Mouse (Mus musculus): ENCODE results near the gene Hacd3.
"Not testable (repeated sequence)": the region's sequence is repeated elsewhere in the genome, so short reads cannot be mapped to it uniquely, and the experiment has no call there.

The Hacd3 gene

DNA sequence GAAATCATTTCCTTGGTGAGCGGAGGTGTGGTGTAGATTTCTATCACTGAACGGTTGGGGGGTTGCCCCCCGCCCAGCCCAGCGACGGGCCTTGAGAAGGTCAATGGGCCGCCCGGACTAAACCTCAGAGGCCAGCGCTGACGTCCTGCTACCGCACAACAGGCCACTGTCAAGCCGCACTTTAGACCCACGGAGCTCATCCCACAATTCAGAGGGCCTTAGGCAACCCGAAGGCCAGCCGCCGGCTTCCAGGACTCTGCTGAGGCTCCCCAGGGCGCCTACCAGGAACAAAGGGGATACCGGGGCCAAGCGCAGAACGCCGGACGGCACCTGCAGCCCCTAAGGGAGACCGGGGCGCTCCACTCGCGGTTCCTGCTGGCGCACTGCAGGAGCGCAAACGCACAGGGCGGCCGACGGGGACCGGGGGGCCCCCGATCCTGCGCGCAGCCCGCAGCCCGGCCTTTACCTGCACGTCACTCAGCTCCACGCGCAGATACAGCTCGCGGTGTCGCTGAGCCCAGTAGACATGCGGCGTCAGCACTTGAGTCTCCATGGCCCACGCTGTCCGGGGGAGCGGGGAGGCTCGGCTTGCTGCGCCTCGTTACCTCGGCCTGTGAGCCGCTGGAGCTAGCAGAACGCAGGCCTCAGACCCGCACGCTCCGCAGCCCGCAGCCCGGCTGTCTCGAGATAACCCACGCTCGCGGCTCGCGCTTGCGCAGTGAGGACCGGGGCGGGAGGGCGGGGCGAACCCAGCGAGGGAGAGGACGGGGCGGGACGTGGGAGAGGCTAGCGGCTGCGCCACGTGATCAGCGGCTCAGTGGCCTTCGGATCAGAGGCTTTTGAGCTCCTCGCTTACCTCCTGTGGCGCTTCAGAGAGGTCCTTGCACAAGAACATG lies at the start of gene Hacd3:
TSS of gene Hacd3 (minus strand) at position 703 of the 896 bp plus-strand sequence.
- DNase-seq (ENCODE audit: low spot score in 2 of 2): peak; percentile 73 to 81

DNA sequence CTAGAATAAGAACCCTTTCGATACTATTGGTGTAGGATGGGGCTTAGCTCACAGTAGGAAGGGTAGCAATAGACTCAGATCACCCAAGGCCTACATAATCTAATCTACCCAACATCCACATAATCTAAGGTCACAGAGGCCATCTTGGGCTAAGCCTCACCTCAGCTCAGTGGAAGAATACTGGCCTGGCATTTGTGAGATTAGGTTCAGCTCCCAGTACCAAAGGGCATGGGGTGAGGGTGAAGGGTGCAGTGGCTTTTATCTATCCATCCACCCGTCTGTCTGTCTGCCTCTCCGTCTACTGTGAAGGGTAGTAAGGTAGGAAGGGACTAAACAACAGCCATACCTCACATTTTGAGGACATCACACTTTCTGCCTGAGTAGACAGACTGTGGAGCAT lies 49.1 kb upstream of the Hacd3 start:
- no peak for DNase-seq (ENCODE audit: low spot score in 2 of 2)

DNA sequence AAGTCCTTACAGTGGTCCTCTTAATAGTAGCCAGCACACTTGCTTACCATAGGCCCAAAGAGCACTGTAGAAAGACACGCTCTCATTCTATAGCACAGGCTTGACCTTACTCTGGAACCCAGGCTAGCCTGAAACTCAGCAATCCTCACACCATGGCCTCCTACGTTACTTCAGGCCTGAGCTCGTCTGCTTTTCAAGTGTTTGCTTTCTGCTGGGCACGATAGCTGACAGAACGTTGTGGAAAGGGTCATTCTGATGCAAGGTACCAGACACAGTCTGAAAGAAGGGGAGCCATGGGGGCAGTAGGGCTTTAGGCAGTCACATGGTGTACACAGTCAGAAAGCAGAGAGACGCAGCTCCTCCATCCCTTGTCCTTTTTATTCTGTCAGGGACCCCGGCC lies 42.8 kb upstream of the Hacd3 start:
- DNase-seq (ENCODE audit: low spot score in 2 of 2): no peak

DNA sequence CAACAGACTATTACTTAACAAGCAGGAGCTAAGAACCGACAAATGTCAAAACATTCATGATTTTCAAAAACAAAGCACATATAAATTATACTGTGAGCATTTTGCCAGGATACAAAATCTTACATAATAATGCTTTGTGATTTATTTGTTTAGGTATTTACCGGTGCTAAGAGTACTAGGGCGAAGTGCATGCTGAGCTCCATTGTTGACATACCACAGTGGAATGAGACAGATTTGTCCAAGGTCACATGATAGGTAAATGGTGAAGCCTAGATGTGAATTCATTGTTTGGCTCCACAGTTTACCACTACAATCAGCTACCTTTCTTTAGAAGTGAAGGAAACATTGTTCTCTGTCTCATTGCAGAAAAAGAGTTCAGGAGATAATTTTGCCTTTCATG lies 29.5 kb upstream of the Hacd3 start:
- DNase-seq (ENCODE audit: low spot score in 2 of 2): no peak

DNA sequence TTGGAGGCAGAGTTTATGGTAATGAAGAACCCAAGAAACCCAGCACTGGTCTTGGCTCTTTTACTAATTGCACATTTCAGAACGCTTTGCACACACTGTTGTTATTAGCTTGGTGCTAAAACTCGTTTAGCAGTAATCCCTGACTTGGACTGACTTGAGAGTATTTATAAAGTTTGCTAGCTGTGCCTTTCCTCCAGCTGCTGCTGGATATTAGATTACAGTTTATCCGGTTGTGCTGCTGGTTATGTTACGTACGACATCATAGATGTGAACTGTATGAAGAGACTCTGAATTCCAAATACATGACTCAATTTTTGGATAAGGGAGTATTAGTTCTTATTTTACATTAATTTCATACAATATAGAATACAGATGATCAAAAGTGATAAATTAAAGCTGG lies 27.9 kb upstream of the Hacd3 start:
- no peak for DNase-seq (ENCODE audit: low spot score in 2 of 2)

DNA sequence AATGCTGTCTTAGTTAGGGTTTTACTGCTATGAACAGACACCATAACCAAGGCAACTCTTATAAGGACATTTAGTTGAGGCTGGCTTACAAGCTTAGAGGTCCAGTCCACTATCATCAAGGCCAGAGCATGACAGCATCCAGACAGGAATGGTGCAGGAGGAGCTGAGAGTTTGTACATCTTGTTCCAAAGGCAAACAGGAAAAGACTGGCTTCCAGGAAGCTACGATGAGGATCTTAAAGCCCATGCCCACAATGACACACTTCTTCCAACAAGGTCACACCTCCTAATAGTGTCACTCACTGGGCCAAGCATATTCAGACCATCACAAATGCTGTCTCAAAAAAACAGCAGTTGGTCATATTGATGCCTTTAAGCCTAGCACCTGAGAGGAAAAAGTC lies 25.5 kb upstream of the Hacd3 start:
- DNase-seq (ENCODE audit: low spot score in 2 of 2): no peak

DNA sequence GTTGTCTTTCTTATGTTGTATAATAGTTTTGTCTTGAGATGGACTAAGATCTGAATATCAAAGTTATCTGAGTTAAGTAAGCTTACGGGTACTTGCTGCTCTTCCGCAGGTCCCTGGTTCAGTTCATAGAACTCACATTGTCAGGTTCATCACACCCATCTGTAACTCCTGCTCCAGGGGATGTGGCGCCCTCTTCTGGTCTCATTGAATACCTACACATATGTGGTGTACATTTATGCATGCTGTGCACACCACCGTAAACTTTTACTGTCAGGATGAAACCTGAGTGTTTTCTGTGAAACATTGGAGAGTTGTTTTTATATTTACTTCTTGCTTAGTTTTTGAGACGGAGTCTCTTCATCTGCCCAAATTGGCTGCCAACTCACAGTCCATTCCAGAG lies 19.9 kb upstream of the Hacd3 start:
- no peak for DNase-seq (ENCODE audit: low spot score in 2 of 2)

DNA sequence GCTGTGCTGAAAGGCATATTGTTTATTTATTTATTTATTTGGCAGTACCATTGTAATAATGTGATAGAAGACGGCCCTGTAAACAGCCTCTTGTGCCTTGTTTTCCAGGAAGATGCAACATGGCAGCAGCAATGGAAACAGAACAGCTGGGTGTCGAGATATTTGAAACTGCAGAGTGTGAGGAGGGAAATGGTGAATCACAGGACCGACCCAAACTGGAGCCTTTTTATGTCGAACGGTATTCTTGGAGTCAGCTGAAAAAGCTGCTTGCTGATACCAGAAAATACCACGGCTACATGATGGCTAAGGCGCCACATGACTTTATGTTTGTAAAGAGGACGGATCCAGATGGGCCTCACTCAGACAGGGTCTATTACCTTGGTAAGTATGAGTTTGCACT lies 15.4 kb upstream of the Hacd3 start:
- no peak for DNase-seq (ENCODE audit: low spot score in 2 of 2)

DNA sequence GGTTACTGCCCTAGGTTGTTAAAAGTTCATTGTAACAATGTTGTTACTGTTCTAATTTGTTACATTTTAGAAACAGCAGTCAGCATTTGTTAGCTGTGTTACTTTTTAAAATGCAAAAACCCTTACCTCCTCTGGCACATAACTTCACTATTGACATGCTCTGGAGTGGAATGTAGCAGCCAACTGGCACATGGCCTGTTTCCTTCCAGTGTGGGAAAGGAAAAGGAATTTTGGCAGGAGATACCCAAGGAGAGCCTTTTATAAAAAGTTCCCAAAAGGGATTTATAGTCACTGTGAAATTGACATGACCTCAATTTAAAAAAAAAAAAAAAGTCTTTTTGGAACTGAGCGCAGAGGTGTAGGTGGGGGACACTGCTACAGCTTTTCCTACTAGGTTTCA lies 15.0 kb upstream of the Hacd3 start:
- DNase-seq (ENCODE audit: low spot score in 2 of 2): no peak

DNA sequence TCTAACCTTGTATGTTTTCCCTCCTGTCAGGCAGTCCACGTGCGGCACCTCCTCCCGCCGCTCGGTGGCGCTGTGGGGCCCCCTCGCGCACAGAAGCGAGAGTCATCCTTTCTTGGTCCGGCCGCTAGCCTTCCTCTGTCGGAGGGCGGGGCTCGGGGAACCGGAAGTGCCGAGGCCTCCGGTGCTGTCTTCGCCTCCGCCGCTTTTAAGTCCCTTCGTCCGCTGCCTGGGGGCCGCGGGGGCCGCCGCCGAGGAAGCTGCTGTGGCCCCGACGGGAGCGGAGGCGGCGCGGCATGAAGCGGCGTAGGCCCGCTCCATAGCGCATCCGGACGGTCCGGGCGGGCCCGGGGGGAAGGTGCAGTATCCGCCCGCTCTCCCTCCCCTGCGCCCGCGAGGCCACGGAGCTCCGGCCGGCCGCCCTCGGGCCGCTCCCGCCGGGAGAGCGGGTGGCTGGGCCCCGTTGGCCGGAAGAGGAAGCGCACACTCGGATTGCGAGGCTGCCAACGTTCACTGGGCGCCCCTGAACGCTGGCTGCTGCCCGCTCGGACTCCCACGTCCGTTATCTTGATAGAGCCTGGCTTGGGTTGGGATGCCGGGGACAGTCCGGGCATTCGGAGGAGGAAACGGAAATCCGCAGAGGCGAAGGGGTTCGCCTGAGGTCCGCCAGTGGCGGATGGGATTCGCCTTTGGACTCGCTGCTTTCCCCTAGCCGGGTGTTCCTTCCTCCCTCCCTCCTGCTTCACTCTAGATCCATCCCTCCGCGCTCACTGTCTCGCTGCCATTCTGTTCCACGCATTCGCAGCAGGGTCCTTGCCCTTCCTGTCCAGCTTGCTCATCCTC lies 11.0 kb upstream of the Hacd3 start, which contains the start of gene Dpp8:
TSS of gene Dpp8 (plus strand) at position 146 of the 840 bp plus-strand sequence.
- peak; percentile 90 to 95 for DNase-seq (ENCODE audit: low spot score in 2 of 2)

DNA sequence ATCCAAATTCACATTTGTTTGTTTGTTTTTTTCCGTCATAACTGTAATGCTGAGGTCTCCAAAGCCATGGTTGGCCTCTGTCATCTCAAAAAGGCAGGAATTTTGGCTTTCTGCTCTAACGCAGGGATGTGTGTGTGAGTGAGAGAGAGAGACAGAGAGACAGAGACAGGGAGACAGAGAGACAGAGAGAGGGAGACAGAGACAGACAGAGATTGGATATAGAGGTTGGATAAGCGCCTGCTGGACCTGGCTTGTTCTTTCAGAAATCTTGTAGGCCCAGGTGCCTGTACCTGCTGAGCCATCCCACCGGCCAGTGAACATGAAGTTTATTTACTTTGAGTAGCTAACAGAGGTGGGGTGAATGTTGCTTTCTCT lies 10.4 kb upstream of the Hacd3 start:
- no peak for DNase-seq (ENCODE audit: low spot score in 2 of 2)

DNA sequence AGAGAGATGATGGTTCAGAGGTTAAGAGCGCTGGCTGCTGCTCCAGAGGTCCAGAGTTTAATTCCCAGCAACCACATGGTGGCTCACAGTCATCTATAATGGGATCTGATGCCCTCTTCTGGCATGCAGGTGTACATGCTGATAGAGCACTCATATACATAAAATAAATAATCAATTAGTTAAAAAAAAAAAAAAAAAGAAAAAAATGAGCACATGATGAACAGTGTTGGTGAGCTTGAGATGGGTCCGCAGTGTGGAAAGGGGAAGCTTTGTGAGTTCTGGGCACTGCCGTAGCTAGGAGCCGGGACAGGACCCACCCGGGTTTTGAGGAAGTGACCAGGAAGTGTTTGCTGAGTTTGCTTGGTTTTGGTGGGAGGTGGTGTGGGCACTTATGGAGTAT lies 9.9 kb upstream of the Hacd3 start:
- DNase-seq (ENCODE audit: low spot score in 2 of 2): not testable (repeated sequence)

DNA sequence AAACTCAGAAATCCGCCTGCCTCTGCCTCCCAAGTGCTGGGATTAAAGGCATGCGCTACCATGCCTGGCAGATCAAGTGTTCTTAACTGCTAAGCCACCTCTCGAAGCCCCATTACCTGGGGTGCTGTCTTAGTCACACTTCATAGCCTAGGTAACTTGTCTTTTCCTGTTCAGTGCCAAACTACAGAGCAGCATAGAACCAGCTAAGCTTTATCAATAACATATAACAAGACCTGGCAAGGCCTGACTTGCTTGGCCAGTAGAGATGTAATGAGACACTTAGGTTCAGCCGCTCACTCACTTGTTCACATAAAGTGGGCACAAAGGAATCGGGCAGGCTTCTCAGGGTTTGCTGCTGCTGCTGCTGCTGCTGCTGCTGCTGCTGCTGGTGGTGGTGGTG lies 6.8 kb upstream of the Hacd3 start:
- no peak for DNase-seq (ENCODE audit: low spot score in 2 of 2)

DNA sequence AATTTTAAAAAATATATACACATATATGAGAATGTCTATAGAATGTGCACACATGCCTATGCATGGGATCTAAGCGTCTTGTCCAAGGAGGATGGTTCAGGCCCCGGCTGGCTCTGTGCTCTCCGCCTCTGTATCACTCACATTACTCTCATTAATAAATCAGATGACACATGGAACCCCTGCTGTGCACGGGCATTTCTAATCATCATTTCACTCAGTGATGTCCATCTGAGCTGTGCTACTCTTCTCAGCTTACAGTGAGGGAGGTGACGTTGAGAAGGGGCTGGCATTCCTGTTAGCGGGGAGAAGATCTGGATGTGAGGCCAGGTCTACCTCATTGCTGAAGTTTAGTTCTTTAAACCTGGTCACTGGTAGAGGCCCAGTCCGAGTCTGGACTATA lies 5.7 kb upstream of the Hacd3 start:
- no peak for DNase-seq (ENCODE audit: low spot score in 2 of 2)

DNA sequence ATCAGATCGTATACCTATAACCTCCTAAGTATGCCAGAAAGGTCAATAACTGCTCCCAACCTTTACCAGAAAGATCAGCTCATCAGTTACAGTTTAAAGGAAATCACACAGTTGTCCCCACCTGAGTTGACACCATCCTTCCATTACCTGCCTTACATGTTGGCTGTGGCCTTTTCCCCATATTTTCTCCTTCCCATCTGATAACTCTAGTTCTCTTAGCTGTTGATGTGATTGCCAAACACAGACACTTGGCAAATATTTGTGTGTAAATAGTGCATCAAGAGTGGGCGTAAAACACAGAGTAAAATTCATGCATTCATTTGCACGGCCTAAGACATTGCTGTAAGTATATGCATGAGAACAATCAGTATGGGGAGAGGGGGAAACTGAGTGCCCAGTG lies 2.0 kb upstream of the Hacd3 start:
- no peak for DNase-seq (ENCODE audit: low spot score in 2 of 2)

DNA sequence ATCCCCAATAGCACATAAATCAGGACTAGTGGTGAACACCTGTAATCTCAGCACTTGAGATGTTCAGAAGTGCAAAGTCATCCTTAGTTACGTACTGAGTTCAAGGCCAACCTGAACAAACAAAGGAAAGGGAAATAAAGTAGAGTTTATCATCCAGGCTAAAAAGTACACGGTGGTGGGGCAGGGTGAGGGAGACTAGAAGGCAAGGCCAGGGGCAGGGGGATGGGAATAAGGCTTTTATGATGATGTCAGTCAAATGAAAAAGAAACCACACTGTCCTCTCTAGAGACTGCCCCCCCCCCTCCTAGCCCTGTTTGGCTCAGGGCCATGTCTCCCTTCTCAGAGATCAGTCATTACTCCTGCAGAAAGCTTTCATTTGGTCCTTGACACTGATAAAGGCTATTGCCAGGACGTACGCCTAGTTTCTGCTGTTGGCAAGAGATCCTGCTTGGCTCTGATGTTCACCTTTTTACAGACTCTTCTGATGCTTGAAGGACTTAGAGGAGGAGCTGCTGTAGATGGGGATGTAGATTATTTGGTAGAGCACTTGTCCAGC lies 1.2 kb upstream of the Hacd3 start:
- DNase-seq (ENCODE audit: low spot score in 2 of 2): no peak

DNA sequence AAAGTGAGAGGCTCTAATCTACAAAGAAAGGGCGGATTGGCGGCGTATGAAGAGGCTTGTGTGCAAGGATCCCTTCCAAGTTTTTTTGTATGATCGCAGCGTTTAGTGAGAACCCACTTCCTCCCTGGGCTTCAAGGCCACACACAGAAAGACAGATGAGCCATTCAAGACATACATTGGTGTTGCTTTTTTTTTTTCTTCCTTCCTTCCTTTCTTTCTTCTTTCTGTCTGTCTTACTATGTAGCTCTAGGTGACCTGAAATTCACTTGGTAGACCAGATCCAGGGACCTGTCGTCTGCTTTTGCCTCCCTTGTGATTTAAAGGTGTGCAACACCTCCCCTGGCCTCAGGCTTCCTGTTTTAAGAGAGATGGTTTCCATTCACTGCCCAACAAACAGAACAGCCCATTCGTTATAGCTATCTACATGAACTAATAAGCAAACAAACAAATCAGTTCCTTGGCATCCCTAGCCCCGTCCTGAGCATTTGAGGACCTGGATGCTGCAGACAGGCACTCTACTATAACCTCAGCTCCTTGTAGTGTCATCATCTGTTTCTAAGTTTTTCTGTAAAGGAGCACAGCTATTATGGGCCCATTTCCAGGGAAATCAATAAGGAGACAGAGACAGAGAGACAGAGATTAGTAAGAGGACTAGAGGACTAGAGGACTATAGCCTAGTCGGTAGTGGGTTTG lies 540 bp upstream of the Hacd3 start:
- DNase-seq (ENCODE audit: low spot score in 2 of 2): no peak

DNA sequence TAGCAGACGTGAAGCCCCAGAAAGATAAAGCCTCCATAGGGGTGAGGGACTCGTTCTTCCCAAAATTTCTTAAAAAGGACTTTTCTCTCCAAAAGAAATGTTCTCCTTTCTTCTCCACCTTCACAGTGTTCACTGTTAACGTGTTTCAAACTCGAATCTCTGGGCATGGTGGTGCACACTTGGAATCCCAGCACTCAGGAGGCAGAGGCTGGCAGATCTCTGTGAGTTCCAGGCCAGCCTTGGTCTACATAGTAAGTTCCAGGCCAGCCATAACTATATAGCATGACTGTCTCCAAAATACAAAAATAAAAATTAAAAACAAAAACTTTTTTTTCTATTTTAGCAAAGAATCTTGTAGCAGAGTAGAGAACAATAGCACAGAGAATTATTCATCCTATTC lies 1.4 kb downstream of the Hacd3 start:
- no peak for DNase-seq (ENCODE audit: low spot score in 2 of 2)

DNA sequence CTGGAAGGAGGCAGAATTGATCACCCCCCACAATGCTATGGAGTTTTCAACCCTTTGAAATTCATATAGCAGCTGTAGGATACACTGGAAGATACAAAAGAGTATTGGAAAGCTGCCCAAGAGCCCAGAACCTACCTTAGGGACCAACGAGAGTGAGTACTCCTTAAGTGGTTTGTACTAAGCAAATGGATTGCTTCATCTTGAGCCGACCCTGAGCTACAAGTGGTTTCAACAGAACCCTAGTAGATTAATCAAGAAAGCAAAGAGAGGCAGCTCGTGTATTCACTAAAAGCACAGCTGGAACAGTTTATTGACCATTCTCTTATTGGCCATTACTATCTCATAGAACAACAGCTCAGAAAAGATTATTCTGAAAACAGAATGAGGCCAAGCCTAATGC lies 2.3 kb downstream of the Hacd3 start:
- DNase-seq (ENCODE audit: low spot score in 2 of 2): no peak

DNA sequence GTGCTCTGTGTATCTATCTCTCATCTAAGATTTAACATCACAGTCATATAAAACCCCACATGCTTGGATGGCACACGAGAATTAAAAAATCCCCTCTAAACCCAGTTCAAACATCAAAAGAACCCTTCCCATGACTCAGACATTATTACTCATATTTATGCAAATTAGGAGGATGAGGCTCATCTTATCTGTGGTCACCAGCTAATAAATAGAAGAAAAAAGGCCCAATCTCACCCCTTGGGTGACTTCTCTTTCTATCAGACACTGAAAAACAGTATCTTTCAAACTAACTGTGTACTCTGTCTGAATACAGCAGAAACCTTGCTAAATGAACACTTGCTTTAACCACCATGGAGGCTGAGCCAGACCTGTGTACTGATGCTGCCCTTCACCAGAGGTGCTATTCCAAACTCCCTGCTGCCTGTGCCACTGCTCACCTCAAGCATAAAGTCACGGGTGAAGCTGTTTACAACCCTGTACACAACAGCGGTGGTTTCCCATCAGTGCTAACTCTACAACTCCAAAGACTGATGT lies 2.8 kb downstream of the Hacd3 start:
- no peak for DNase-seq (ENCODE audit: low spot score in 2 of 2)

DNA sequence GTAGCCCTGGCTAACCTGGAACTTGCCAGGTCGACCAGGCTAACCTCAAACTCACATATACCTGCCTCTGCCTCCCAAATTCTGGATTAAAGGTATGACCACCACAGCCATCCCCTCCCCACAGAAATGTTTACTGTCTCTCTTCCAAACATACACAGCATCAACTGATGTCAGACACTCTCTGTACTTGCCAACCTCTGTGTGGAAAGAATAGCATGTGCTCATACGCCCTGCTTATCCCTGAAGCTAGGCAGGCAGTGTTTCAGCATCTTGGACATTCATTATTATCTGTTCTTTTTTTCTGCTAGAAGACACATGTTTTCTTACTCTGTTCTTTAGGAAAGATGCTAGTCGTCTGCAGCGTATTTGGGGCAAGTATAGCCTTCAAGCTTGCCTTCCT lies 3.6 kb downstream of the Hacd3 start:
- no peak for DNase-seq (ENCODE audit: low spot score in 2 of 2)
